Mouse (Mus musculus) erythroblast, embryonic 14.5 days (primary cell): ENCODE measurements around the gene Rassf8. TPM values are rescaled to one million over a fixed set of nuclear protein-coding genes. Genes with fewer than 3 reads are reported as not detected.

Source experiments
- H3K27me3 ChIP-seq: 2 replicates; pipeline ENCODE4 v1.6.1; 2012; ENCODE audit warnings: inconsistent platforms; ENCODE audit not compliant: control insufficient read depth
- H3K36me3 ChIP-seq: 2 replicates; pipeline ENCODE4 v1.6.1; 2012; ENCODE audit warnings: mild to moderate bottlenecking, inconsistent platforms; ENCODE audit not compliant: control insufficient read depth
- H3K4me1 ChIP-seq: 2 replicates; pipeline ENCODE4 v1.6.1; 2012; ENCODE audit warnings: inconsistent platforms; ENCODE audit not compliant: control insufficient read depth
- H3K4me3 ChIP-seq: replicated peaks from 2 replicates; pipeline ENCODE3; 2012; ENCODE audit warnings: moderate library complexity, mild to moderate bottlenecking, inconsistent platforms
- H3K9me3 ChIP-seq: 2 replicates; pipeline ENCODE4 v1.6.1; 2012; ENCODE audit warnings: low read length, inconsistent platforms, mixed read lengths; ENCODE audit not compliant: control insufficient read depth
- GATA1 ChIP-seq: IDR thresholded peaks from 2 replicates; pipeline ENCODE4 v1.6.1; 2012; ENCODE audit warnings: low read length, inconsistent platforms, mixed read lengths
- TAL1 ChIP-seq: IDR thresholded peaks from 3 replicates; pipeline ENCODE4 v1.6.1; 2012; ENCODE audit warnings: low read length, inconsistent platforms, mixed read lengths
- polyA plus RNA-seq: library from polyadenylated mRNA; stranded (reverse); fragments of >175 nt; gene quantifications from 2 replicates; pipeline ENCODE4 v1.2.3, GENCODE M21; 2012

Gene Rassf8
- polyA plus RNA-seq, 1 experiment: not detected

GRCm38 (mm10) chr6:145865886-145866851 lies 119.6 kb downstream of the Rassf8 start:
- peaks cover 71% of the 10 kb centered on the region for H3K27me3 ChIP-seq
- peaks cover 8% of the 10 kb centered on the region for H3K4me1 ChIP-seq
- H3K9me3 ChIP-seq: no peaks in the 10 kb centered on the region
- peak overlapping the region; percentile 18 for H3K4me3 ChIP-seq
- TF ChIP-seq TAL1 (no peak), GATA1 (no peak)
- no peaks in the 10 kb centered on the region for H3K36me3 ChIP-seq

GRCm38 (mm10) chr6:145867111-145867510 lies 120.6 kb downstream of the Rassf8 start:
- Histone ChIP-seq H3K36me3 (no peaks in the 10 kb centered on the region), H3K9me3 (no peaks in the 10 kb centered on the region), H3K4me3 (no peak overlapping the region), H3K27me3 (peaks cover 65% of the 10 kb centered on the region), H3K4me1 (peaks cover 8% of the 10 kb centered on the region)
- no peak for TF ChIP-seq GATA1
- no peak for TF ChIP-seq TAL1

Other genes starting within 250 kb of the Rassf8 start
- gene Lmntd1, start 132.4 kb upstream of the Rassf8 start, polyA plus RNA-seq: not detected in 2 replicates
- gene Tuba3b, start 131.0 kb upstream of the Rassf8 start, polyA plus RNA-seq: not detected in 2 replicates
- 0.01 TPM in 2 replicates for gene Bhlhe41, start 118.8 kb downstream of the Rassf8 start, polyA plus RNA-seq
- gene Sspn, start 184.9 kb downstream of the Rassf8 start, polyA plus RNA-seq: not detected in 2 replicates